Mouse (Mus musculus): ENCODE results near the gene Fitm1.

GRCm38 (mm10) chr14:55585566-55585960 is 10.1 kb downstream of the Fitm1 start:
- TF ChIP-seq CTCF (IDR thresholded peaks at IDR 0.05; ENCODE audit: insufficient read depth, low read length) (no peak), POLR2A (IDR thresholded peaks at IDR 0.05; ENCODE audit: borderline replicate concordance, extremely low read depth, low read depth, low read length) (no peak)

All from lung, adult 2 months (tissue).